Mouse (Mus musculus) frontal cortex, adult (tissue): ENCODE measurements at regions not wholly inside any gene's neighbourhood (a gene's known extent, or its start where the extent isn't known, plus 50 kb on each side); places are given as distances from the start of the nearest gene placed in this dataset.

Source experiments
- ATAC-seq: cut with Nextera tagmentation; 2 replicates; pipeline ENCODE4 v1.9.2; 2017; ENCODE audit warnings: mild to moderate bottlenecking, moderate library complexity, mixed read lengths; ENCODE audit not compliant: low TSS enrichment

DNA sequence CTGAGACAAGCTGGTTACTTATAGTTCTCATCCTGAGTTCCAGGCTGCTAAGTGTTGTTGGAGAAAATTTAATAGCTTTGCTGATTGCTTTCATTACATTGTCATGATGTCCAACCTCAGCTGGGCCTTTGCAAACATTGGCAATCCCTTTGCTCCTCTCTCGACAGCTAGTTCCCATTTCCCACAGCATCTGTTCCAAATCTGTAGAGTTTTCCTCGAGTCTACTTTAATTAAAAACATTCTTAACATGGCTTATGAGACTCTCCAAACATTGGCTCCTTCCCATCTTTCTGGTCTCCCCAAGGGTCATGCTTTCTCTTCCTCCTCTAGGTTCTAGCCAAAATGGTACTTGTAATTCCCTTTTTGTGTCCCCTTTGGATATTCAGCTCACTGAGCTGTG, 672.6 kb upstream of the Gm8797 start:
- ATAC-seq = no peak

GRCm38 (mm10) chr3:5086721-5087120, 663.9 kb upstream of the Gm8797 start:
- ATAC-seq = no peak

- no peak for ATAC-seq
Measured at GRCm38 (mm10) chr3:5088867-5089266, 661.7 kb upstream of the Gm8797 start.

DNA sequence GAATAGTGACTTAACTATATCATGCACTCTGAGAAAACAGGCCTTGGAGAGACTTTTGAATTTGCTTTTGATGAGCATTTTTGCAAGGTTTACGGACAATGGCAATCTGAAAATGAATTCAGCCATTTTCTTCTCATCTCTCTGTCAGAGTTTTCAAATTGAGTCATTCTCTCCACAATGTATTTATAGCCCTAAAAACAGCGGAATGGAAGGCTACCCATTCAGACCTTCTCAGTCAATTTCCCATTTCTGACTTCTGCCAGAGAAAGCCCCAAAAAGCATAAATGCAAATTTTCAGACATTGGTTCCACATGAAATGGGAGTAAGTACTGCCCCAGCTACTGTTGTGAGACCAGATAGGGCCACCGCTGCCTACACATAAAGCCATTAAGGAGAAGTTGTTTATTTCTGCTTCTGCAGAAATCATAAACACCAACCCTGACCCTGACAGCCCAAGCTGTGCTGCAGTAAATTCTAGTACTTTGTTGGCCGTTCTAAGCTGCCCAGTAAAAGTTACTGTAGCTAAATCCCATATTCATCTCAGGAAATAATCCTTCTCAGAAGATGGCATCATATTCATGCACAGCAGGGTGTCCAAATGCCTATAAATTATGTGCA, 661.1 kb upstream of the Gm8797 start:
- ATAC-seq = no peak

DNA sequence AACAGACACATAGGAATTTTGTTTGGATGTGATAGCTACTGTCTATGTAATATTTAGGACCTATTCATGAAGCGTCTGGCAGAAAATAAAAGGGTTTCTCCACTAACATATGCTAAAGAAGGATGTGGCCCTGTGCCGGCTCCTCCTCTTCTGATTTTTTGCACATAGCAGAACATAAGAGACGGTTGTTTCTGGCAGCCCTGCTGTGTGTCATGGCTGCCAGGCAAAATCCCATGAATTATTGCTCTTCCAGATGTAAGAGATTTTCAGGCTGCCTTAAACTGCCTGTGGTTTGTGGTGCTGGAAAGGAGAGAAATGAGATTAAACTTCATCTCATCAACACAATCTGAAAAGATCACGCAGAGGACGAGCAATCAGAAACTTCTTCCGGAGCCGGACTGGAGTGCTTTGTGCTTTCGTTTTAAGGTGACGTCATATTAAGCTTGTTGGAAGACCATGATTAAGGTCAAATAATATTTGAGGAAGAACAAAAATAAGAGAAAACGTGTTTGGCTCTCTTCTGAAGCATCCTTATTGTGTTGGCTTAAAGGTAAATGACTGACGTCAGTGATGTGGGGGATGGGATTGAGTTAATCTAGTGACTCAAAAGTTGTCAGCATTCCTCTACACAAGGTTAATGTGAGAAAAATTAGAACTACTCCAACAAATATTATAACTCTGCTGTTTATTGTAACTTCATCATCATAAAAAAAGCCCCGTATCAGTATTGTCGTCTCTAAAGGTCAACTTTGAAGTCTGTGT, 660.3 kb upstream of the Gm8797 start:
- 0 out of 2 replicates have a peak, but pooled peaks have one; percentile 55 for ATAC-seq

DNA sequence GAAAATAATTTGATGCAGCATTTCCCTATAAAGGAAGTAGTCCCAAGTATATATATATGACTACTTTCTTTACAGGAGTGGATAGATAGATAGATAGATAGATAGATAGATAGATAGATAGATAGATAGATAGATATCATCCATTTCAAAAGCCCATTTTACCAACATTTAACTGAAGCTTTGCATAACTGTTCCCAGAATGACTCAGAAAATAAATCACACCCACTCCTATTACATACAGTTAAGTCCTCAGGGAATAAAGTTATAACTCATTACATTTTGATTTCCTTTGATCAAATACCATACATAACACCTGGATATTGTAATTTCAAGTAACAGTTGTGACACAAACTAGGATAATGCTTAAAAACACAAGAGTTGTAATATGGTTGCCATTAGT, 659.6 kb upstream of the Gm8797 start:
- no peak for ATAC-seq
